ENCODE assay signal across 10 mouse cellular contexts in the genomic region with DNA sequence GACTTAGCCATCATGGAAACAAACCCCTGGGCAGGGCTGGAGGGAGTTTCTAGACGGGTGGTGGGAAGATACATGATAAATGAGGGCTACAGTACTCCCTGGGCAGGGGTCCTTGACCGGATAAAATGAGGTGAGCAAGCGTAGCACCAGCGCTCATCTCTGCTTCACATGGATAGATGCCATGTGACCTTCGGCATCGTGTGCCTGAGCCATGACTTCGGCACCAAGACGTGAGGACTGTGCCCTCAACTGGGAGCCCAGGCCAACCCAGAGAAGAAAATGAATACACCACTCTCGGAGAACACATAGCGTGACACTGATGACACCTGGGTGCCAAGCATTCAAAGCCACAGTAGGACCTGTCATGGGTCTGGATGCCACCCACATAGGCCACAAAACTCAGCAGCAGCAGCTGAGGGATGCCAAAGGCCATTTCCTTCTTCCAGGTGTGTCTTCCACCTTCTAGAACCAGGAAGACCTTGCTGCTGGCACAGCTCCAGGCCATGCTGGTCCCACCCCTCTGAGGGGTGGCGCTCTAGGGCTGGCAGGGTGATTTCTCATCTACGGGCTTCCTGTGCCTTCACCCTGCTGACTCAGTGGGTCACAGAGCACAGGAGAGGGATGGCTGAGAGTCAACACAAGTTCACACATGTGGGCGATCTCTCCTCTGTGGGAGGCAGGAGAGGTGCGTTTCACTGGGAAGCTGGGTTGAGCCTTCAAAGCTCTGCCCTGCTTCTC. TPM values are rescaled to one million over a fixed set of nuclear protein-coding genes. Genes with fewer than 3 reads are reported as not detected.
A peak's percentile ranks its signal among the peaks of the same experiment; 100 is the strongest.
DNase-seq lines count a peak whose midpoint lies in the region; ATAC-seq and TF ChIP-seq lines count a peak whose summit lies in the region.
"Had no signal": no experiment of that assay in that cellular context is flagged by ENCODE, and none has a peak within 500 bp of the region (broad histone marks: within the 10 kb centered on the region; RNA-seq: fewer than 3 reads in every experiment).

No protein-coding gene starts in this region.

- no peak overlapping the region for H3K4me2 ChIP-seq in hindbrain, embryonic 13.5 days
- H3K4me2 ChIP-seq: limb, embryonic 15.5 days; midbrain, embryonic 11.5 days had no signal

- no peaks in the 10 kb centered on the region for H3K27me3 ChIP-seq in spleen, adult 2 months (ENCODE audit: control insufficient read depth, insufficient read depth, low read length)
- 0 out of 2 replicates have a peak, but pooled peaks cover 6% of the 10 kb centered on the region for H3K27me3 ChIP-seq in hindbrain, embryonic 13.5 days
- H3K27me3 ChIP-seq: limb, embryonic 15.5 days had no signal

- H3K4me1 ChIP-seq in spleen, adult 2 months (ENCODE audit: control insufficient read depth, insufficient read depth, insufficient read length), result peaks cover 11% of the 10 kb centered on the region; the same call in 1 of the 2 replicates
- H3K4me1 ChIP-seq in hindbrain, embryonic 13.5 days (replicated peaks), result peaks cover 13% of the 10 kb centered on the region

- no peak overlapping the region for H3K4me3 ChIP-seq in spleen, adult 2 months (ENCODE audit: extremely low read depth, insufficient read depth, insufficient read length)
- no peak overlapping the region for H3K4me3 ChIP-seq in hindbrain, embryonic 13.5 days
- H3K4me3 ChIP-seq: heart, embryonic 10.5 days; limb, embryonic 15.5 days had no signal

- no peak overlapping the region for H3K27ac ChIP-seq in spleen, adult 2 months (ENCODE audit: insufficient read depth, low read length)
- no peak overlapping the region for H3K27ac ChIP-seq in hindbrain, embryonic 13.5 days
- H3K27ac ChIP-seq: heart, embryonic 10.5 days had no signal

- H3K9ac ChIP-seq in hindbrain, embryonic 13.5 days, result no peak overlapping the region
- H3K9ac ChIP-seq: limb, embryonic 15.5 days had no signal

- H3K9me3 ChIP-seq in hindbrain, embryonic 13.5 days, result no peaks in the 10 kb centered on the region
- H3K9me3 ChIP-seq: heart, embryonic 10.5 days; limb, embryonic 15.5 days had no signal

- TF ChIP-seq CTCF in spleen, adult 2 months (IDR thresholded peaks at IDR 0.05; ENCODE audit: extremely low read depth, insufficient read depth, insufficient read length, insufficient replicate concordance), result peak; percentile 2; the same call in 1 of the 2 replicates

- peak; percentile 69 for ATAC-seq in inflammation-experienced regulatory T-cells, adult 6 months
- no peak for ATAC-seq in hindbrain, embryonic 13.5 days (ENCODE audit: low FRiP score)
- no peak for ATAC-seq in monocyte, adult 5-6 weeks (replicated peaks; ENCODE audit: insufficient number of reproducible peaks, low FRiP score, low TSS enrichment, poor library complexity, severe bottlenecking)

- H3K36me3 ChIP-seq in spleen, adult 2 months (ENCODE audit: control insufficient read depth, insufficient read depth, low read length), result no peaks in the 10 kb centered on the region
- H3K36me3 ChIP-seq in hindbrain, embryonic 13.5 days, result no peaks in the 10 kb centered on the region; the same call in 1 of the 2 replicates
- H3K36me3 ChIP-seq: heart, embryonic 10.5 days; limb, embryonic 15.5 days had no signal

- 77% methylated on average over 14 of the region's 14 CpGs for WGBS in spleen, adult 2 months
- WGBS in hindbrain, embryonic 13.5 days, result 83% methylated on average over 14 of the region's 14 CpGs

- no peak for DNase-seq in spleen, adult 2 months (ENCODE audit: low read depth in 1 of 2, low spot score in 2 of 2)
- no peak for DNase-seq in spleen, adult 18-20 months
- DNase-seq in natural killer cell, adult 2 months (ENCODE audit: low spot score in 2 of 2), result peak; percentile 55 to 58
- DNase-seq in frontal cortex, postnatal 25 days (ENCODE audit: low spot score in 2 of 2), result no peak

- TF ChIP-seq POLR2A in spleen, adult 2 months (IDR thresholded peaks at IDR 0.05; ENCODE audit: low read depth, low read length), result no peak

RNA-seq across cellular contexts. Expression of gene Abcb9, which starts 11.6 kb away (rescaled TPM):
- polyA plus RNA-seq in spleen, adult 2 months (2012; rRNA removed), result 7.0 and 7.8 TPM in 2 replicates
- 10 to 100 TPM; 13.2 to 23.3 (median 16.7) TPM for polyA plus RNA-seq in inflammation-experienced regulatory T-cells, adult 6 months (2017; shearing (Covaris generic))
- 7.1 and 8.3 TPM in 2 replicates for polyA plus RNA-seq in hindbrain, embryonic 13.5 days (2015; fragmentation: Nextera tagmentation; extraction: Ambion mirVana)
- total RNA-seq in monocyte, adult 5-6 weeks (2017), result 1.6 to 4.0 TPM (median 2.5 TPM) in 3 replicates

RNA-seq across cellular contexts. Expression of gene Ogfod2, which starts 28.1 kb away (rescaled TPM):
- 35.5 and 52.0 TPM in 2 replicates for polyA plus RNA-seq in spleen, adult 2 months (2012; rRNA removed)
- polyA plus RNA-seq in inflammation-experienced regulatory T-cells, adult 6 months (2017; shearing (Covaris generic)), result 10 to 100 TPM; 16.0 to 23.0 (median 22.9) TPM
- polyA plus RNA-seq in hindbrain, embryonic 13.5 days (2015; fragmentation: Nextera tagmentation; extraction: Ambion mirVana), result 29.4 and 34.0 TPM in 2 replicates
- 10.7 to 21.5 TPM (median 14.4 TPM) in 3 replicates for total RNA-seq in monocyte, adult 5-6 weeks (2017)

RNA-seq across cellular contexts. Expression of gene Arl6ip4, which starts 31.9 kb away (rescaled TPM):
- 28.2 and 36.0 TPM in 2 replicates for polyA plus RNA-seq in spleen, adult 2 months (2012; rRNA removed)
- 10 to 100 TPM; 55.1 to 59.0 (median 56.1) TPM for polyA plus RNA-seq in inflammation-experienced regulatory T-cells, adult 6 months (2017; shearing (Covaris generic))
- polyA plus RNA-seq in hindbrain, embryonic 13.5 days (2015; fragmentation: Nextera tagmentation; extraction: Ambion mirVana), result 71.7 and 75.1 TPM in 2 replicates
- total RNA-seq in monocyte, adult 5-6 weeks (2017), result 53.4 to 79.6 TPM (median 61.8 TPM) in 3 replicates

RNA-seq across cellular contexts. Expression of gene Vps37b, which starts 51.9 kb away (rescaled TPM):
- polyA plus RNA-seq in spleen, adult 2 months (2012; rRNA removed), result 58.1 and 72.8 TPM in 2 replicates
- polyA plus RNA-seq in inflammation-experienced regulatory T-cells, adult 6 months (2017; shearing (Covaris generic)), result 10 to 100 TPM; 18.4 to 21.9 (median 18.7) TPM
- polyA plus RNA-seq in hindbrain, embryonic 13.5 days (2015; fragmentation: Nextera tagmentation; extraction: Ambion mirVana), result 79.3 and 84.7 TPM in 2 replicates
- 118 to 126 TPM (median 121 TPM) in 3 replicates for total RNA-seq in monocyte, adult 5-6 weeks (2017)

Comparison
In these comparisons a context has a peak if more than half of its experiments do, and no peak if none do; other contexts are left out.
1. DNase-seq: peak in natural killer cell, adult 2 months (2 of 2); none in spleen, adult 2 months (0 of 2), spleen, adult 18-20 months (0 of 2) and frontal cortex, postnatal 25 days (0 of 2).